Mouse (Mus musculus): ENCODE measurements around the gene Zc3h4. TPM values are rescaled to one million over a fixed set of nuclear protein-coding genes. Genes with fewer than 3 reads are reported as not detected.

Gene Zc3h4
- total RNA-seq, 1 experiment from 2014 or later = 52.8 TPM

DNA sequence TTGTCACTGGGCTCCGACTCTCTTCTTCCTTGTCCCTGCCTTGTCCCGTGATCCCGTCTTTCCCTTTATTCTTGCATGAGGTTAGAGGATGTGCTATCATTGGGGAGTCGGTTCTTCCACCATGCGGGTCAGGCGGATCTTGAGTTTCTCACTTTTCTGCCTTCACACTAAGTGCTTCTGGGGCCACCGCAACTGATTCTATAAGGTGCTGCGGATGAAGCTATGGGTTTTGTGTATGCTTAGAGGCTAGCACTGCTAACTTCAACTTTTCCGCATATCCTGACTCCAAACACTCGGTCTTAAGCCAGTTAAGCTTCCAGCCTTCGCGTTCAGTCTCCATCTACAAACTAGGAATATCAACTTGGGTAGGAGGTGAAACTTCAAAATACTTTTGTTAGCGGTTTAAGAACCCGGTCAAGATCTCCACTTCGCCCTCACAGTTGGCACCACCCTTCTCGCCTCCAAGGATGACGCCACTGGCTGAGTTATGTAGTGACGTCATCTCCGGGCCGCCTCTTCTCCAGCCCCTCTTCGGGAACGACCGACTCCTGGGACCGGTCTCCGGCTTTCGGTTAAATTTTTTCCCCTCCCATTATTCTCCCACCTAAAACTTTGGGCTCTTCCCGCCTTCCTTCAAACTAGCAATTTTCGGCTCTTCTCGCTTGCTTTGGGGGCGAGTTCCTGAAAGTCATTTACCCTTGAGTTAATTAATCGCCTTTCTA, 1.5 kb upstream of the Zc3h4 start:
- ATAC-seq (replicated peaks; ENCODE audit: low read depth, poor library complexity, severe bottlenecking) = peak; percentile 55

- peak; percentile 64 for ATAC-seq (replicated peaks; ENCODE audit: low read depth, poor library complexity, severe bottlenecking)
Observed at GRCm38 (mm10) chr7:16399820-16400688, 656 bp upstream of the Zc3h4 start.

DNA sequence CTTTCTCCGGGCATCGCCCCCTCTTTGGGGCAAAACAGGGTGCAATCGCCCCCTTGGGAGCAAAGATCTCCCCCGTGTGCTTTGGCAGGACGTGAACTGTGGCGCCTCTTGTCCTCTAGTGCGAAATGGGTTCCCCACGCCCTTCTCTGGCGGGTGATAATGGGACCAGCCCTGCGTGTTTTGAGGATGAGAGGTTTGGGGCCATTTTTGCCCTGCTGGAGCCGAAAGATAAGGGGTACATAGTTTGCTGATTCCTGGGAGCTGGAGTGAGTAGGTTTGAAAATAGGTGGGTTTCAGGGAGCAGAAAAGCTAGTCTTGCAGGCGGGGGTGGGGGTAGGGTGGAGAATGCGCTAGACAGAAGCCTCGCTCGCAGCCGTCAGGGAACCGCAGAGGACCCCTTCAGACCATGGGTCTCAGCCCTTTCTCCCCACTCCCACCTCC, 1.3 kb downstream of the Zc3h4 start:
- ATAC-seq (replicated peaks; ENCODE audit: low read depth, poor library complexity, severe bottlenecking) = no peak

DNA sequence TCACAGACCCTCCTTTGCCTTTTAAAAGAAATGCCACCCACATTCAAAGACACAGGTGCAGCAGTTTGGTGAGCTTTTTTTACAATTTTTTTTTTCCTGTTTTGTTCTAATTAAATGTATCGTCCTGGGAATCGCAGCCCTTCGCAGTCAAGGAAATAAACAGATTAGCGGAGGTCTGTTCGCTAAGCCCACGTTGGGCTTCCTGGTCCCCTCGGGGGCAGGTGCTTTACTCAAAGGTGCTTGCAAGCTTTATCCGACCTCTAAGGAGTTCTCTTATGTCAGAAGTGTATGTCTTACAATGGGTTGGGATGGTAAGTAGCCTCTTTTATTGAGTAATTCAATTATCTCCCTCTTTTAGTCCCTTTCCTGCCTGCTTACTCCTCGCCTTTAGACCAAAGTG, 1.7 kb downstream of the Zc3h4 start:
- ATAC-seq (replicated peaks; ENCODE audit: low read depth, poor library complexity, severe bottlenecking) = no peak

DNA sequence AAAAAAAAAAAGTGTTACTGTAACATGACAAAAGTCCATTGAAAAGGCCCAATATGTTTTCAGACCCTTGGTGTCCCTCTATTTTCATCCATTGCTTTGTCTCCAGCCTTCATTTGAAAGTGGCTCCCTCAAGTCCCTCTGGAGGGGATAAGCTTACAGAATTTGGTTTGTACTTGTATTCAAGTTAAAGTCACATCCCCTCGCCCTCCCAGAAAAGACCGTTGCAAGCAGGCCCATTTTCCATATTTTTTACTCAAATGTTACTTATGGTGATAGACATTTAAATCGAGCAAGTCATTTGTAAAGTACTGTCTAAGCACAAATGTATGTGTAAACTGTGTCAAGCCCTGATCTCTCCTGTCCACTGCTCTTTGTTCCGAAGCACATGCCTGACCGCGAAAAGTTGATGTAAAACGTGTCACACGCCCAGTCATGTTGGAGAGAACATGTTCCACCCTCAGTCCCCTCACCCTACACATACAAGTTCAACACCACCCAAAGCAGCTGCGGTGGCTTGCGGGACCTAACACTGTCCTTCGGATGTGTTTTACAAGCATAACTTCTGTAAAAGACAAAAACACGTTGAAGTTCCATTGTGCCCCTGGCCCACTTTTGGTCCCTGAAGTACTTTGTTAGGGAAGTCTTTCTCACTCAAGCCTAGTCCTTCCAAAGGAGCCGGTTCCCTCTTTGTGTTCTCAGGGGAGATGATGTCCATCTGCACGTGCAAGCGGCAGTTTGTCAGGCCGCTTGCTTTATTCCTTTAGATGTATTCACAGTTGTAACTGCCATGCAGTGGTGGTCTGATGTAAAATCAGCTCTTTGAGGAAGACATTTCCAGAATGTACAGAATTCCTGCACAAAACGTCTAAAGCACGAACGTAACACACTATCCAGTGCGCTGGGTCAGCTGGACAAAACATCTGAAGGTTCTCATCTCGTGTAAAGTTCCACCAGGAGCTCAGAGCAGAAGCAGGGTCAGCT, 2.5 kb downstream of the Zc3h4 start:
- no peak for ATAC-seq (replicated peaks; ENCODE audit: low read depth, poor library complexity, severe bottlenecking)

- no peak for ATAC-seq (replicated peaks; ENCODE audit: low read depth, poor library complexity, severe bottlenecking)
Observed at GRCm38 (mm10) chr7:16404315-16405072, 3.8 kb downstream of the Zc3h4 start.

DNA sequence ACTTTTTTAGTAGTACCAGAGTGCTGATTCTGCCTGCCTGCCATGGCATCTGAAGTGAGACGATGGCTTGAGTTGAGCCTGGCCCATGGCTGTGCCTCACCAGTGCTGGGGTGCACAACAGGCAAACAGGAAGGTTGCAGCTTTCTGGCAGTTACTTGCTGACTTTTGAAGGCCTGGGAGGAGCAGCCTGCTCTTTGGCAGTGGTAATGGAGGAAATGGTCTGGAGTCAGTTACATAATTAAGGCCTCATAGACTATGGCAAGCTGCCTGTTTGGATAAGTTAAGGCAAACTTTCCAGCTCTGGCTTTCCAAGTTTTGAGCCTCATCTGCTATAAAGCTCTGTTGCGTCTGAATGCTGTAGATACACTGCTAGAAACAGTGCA, 4.4 kb downstream of the Zc3h4 start:
- peak; percentile 1 for ATAC-seq (replicated peaks; ENCODE audit: low read depth, poor library complexity, severe bottlenecking)

GRCm38 (mm10) chr7:16405516-16406351, 5.0 kb downstream of the Zc3h4 start:
- ATAC-seq (replicated peaks; ENCODE audit: low read depth, poor library complexity, severe bottlenecking) = peak; percentile 50

- ATAC-seq (replicated peaks; ENCODE audit: low read depth, poor library complexity, severe bottlenecking) = no peak
Observed at GRCm38 (mm10) chr7:16406978-16407377, 6.3 kb downstream of the Zc3h4 start.

GRCm38 (mm10) chr7:16411100-16411499, 10.4 kb downstream of the Zc3h4 start:
- ATAC-seq (replicated peaks; ENCODE audit: low read depth, poor library complexity, severe bottlenecking) = no peak

- peak; percentile 82 for ATAC-seq (replicated peaks; ENCODE audit: low read depth, poor library complexity, severe bottlenecking)
Observed at GRCm38 (mm10) chr7:16412220-16412896, 11.6 kb downstream of the Zc3h4 start.

DNA sequence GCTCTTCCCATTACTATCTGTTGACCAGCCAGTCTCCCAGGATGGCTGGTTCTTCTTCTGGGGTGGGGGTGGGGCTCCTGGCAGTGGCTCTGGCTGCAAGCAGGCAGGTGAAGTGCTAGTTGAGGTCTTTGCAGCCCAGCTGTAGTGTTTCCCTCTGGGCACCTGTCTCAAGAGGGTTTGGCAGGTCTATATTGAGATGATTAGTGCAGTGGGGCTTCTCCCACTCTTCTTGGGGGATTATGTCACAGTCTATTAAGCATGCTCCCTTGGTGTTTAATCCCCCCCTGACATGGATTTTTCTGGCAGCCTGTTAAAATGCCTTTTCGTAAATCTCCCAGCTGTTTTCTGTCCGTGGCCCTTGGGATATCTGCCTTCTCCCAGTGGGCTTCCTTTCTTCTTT, 12.2 kb downstream of the Zc3h4 start:
- no peak for ATAC-seq (replicated peaks; ENCODE audit: low read depth, poor library complexity, severe bottlenecking)

DNA sequence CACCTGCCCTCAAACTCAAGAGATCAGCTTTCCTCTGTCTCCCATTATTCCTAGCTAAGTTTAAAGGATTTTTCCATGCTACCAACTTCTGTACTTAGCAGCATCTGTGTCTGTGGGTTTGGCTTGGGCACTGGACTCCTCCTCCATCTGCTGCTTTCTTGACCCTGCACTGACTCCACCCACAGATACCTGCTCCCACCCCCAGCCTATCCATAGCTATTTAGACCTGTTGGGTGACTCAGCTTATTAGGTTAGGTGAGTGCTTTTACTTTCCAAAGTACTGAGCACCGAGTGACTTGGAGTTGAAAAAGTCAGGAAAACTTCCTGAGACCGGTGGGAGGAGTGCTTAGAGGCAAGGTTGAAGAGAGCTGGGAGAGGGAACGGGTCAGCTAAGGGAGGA, 14.7 kb downstream of the Zc3h4 start:
- no peak for ATAC-seq (replicated peaks; ENCODE audit: low read depth, poor library complexity, severe bottlenecking)

DNA sequence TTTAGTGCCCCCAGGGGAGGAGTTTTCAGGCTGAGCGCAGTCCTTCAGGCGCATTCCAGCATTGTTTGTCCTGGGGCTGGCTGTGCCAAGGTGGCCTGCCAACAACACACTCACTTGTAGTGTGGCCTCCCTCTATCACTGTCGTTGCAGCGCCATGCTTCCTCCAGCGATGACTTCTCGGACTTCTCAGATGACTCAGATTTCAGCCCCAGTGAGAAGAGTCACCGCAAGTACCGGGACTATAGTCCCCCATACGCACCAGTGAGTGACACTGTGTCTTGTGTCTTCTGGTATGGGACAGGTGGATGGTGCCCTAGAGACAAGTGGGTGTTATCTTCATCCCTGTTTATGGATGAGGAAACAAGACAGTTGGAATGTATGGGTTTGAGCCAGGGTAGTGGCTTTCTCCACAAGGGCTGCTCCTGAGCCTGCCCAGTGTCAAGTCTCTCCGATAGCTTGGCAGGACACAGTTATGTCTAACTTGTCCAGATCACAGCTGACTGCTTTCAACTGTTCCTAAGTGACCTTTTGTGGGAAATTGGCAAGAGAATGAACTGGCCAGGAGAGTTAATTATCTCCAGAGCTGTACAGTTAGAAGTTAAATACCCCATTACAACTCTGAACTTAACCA, 16.5 kb downstream of the Zc3h4 start:
- ATAC-seq (replicated peaks; ENCODE audit: low read depth, poor library complexity, severe bottlenecking) = no peak

DNA sequence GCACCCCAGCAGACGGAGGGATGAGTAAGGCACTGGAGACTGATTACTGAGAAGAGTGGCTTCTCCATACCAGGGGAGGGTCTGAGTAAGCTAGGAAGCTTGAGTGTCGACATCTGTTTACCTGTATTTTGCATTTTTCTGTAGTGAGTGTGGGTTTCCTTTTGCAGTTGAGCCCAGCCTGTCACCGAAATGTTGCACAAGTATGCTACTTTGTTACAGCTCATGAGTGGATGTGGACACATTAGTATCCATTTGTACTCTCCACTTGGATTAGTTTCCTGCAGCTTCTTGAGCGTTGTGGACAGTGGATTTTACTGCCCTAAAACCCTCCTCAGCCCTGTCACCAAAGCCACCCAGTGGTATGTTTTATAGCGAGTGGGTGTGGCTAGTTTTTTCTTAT, 18.0 kb downstream of the Zc3h4 start:
- ATAC-seq (replicated peaks; ENCODE audit: low read depth, poor library complexity, severe bottlenecking) = no peak

DNA sequence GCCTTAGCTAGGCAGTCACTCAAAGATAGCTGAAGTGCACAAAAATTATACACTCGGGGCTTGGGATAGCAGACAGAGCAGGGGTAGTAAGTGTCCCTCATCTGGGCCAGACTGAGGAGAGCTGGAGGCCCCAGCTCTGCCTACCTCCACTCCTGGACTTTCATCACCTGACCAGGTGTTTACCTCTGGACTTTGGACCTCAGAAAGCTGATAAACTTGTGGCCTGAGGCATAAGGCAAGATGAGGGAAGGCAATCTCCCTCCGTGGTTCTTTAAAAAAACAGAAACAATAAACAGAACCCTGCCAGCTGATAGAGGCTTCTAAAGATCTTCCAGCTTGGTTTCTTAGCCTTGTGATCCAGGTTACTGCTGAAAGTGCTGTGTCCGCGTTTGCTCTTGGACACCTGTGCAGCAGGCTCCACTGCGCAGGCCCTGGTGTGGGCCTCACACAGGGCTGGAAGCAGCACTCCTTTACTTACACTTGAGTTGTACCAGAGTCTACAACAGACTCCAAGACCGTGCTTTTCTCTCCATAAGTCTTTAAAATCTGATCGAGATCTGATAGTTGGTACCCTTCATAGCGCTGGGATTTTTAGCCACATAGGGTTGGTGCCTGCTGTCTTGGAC, 19.9 kb downstream of the Zc3h4 start:
- ATAC-seq (replicated peaks; ENCODE audit: low read depth, poor library complexity, severe bottlenecking) = no peak

GRCm38 (mm10) chr7:16422222-16422856, 21.6 kb downstream of the Zc3h4 start:
- no peak for ATAC-seq (replicated peaks; ENCODE audit: low read depth, poor library complexity, severe bottlenecking)
